Mouse (Mus musculus) cortical plate, adult 2 months (tissue): Measurements from ENCODE around the gene Phf12.

Source experiments
- CTCF ChIP-seq: fragments of 200-500 bp; IDR thresholded peaks from 2 replicates; pipeline ENCODE4 v1.5.1; 2011; ENCODE audit warnings: mild to moderate bottlenecking, control low read depth, low read length; ENCODE audit not compliant: insufficient read depth; ENCODE audit errors: extremely low read depth
- POLR2A ChIP-seq: fragments of 200-500 bp; IDR thresholded peaks from 2 replicates; pipeline ENCODE4 v1.6.1; 2011; ENCODE audit warnings: mild to moderate bottlenecking, low read length, control low read depth; ENCODE audit not compliant: insufficient read depth; ENCODE audit errors: extremely low read depth

DNA sequence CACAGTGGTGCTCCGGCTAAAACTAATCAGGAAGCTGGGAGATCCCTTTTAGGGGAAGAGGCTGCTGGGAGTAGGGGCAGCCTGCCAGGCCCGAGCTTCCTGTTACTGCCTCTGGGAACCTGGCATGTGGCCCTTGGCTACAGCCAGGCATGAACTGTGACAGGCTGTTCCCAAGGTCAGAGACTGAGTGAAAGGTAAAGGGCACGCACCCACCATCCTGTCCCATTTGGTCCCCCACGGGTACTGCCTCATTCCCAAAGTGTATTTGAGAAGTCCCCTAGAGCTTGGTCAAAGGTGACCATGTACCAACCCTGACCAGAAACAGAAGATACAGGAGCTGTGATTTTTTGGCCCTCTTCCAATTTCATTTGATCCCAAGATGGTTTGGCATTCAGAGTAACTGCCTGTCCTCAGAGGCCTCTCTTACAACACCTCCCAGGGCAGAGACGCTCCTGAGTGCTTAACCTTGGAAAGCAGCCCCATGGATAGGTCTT, 62.3 kb downstream of the Phf12 start:
- no peak for TF ChIP-seq CTCF
- TF ChIP-seq POLR2A: no peak
